Mouse (Mus musculus): Measurements from ENCODE around the gene AY761184. TPM values are rescaled to one million over a fixed set of nuclear protein-coding genes. Genes with fewer than 3 reads are reported as not detected.

The AY761184 gene
- not detected for polyA plus RNA-seq (2014; fragmentation: Illumina TruSeq; extraction: RNeasy Lipid Tissue Mini Kit (QIAGEN cat#74804))

DNA sequence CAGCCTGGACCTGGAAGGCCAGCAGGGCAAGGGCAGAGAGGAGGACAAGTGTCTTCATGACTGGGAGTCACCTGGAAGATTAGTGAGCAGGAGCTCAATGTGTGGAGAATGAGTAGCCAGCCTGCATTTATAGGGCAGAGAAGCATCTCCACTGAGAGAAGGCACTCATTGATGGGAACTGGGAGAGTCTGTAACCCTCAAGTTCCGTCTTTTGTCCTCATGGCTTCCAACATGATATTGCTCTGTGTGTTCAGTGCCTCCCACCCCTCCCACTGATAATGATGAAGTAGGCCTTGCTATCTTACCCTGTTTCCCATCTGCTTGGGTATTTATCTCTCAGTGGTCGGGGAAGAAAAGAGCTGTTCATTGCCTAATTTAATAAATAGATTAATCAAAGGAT lies at the start of gene AY761184:
AY761184 (minus strand) TSS at position 101 of the 400 bp plus-strand sequence.

DNA sequence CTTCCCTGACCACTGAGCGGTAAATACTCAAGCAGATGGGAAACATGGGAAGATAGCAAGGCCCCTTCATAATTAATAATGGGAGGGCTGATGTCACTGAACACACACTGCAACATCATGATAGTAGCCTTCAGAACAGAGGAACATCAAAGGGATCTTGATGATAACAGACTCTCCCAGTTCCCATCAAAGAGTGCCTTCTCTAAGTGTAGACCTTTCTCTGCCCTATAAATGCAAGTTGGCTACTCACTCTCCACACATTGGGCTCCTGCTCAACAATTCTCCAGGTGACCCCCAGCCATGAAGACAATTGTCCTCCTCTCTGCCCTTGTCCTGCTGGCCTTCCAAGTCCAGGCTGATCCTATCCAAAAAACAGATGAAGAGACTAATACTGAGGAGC lies 37.9 kb downstream of the AY761184 start, which contains the start of gene Defa34:
Defa34 (plus strand) TSS at position 301 of the 400 bp plus-strand sequence.

DNA sequence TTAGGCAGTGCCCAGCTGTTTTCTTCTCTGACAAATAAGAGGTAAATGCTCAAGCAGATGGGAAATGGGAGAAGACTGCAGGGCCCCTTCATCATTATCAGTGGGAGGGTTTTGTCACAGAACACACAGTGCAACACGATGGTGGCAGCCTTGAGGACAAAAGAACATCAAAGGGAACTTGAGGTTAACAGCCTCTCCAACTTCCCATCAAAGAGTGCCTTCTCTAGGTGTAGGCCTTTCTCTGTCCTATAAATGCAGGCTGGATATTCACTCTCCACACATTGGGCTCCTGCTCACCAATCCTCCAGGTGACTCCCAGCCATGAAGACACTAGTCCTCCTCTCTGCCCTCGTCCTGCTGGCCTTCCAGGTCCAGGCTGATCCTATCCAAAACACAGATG lies 48.0 kb downstream of the AY761184 start, which contains the start of gene Defa17:
Defa17 (plus strand) TSS at position 301 of the 400 bp plus-strand sequence.

Other genes starting within 250 kb of the AY761184 start
- gene Gm7849, start 247.1 kb downstream of the AY761184 start, polyA plus RNA-seq (2014; fragmentation: Illumina TruSeq; extraction: RNeasy Lipid Tissue Mini Kit (QIAGEN cat#74804)), result not detected
- gene Defa20, start 194.4 kb downstream of the AY761184 start, polyA plus RNA-seq (2014; fragmentation: Illumina TruSeq; extraction: RNeasy Lipid Tissue Mini Kit (QIAGEN cat#74804)), result not detected
- gene Defa32, start 174.6 kb downstream of the AY761184 start, polyA plus RNA-seq (2014; fragmentation: Illumina TruSeq; extraction: RNeasy Lipid Tissue Mini Kit (QIAGEN cat#74804)), result not detected
- not detected for gene Defa37, start 138.3 kb downstream of the AY761184 start, polyA plus RNA-seq (2014; fragmentation: Illumina TruSeq; extraction: RNeasy Lipid Tissue Mini Kit (QIAGEN cat#74804))
- not detected for gene Defa28, start 120.6 kb downstream of the AY761184 start, polyA plus RNA-seq (2014; fragmentation: Illumina TruSeq; extraction: RNeasy Lipid Tissue Mini Kit (QIAGEN cat#74804))
- not detected for gene Gm7861, start 109.1 kb downstream of the AY761184 start, polyA plus RNA-seq (2014; fragmentation: Illumina TruSeq; extraction: RNeasy Lipid Tissue Mini Kit (QIAGEN cat#74804))
- gene Defa26, start 85.5 kb downstream of the AY761184 start, polyA plus RNA-seq (2014; fragmentation: Illumina TruSeq; extraction: RNeasy Lipid Tissue Mini Kit (QIAGEN cat#74804)), result not detected
- not detected for gene Defa17, start 47.9 kb downstream of the AY761184 start, polyA plus RNA-seq (2014; fragmentation: Illumina TruSeq; extraction: RNeasy Lipid Tissue Mini Kit (QIAGEN cat#74804))
- not detected for gene Defa34, start 37.8 kb downstream of the AY761184 start, polyA plus RNA-seq (2014; fragmentation: Illumina TruSeq; extraction: RNeasy Lipid Tissue Mini Kit (QIAGEN cat#74804))
- not detected for gene Defa24, start 30.8 kb upstream of the AY761184 start, polyA plus RNA-seq (2014; fragmentation: Illumina TruSeq; extraction: RNeasy Lipid Tissue Mini Kit (QIAGEN cat#74804))
- not detected for gene Defb50, start 119.9 kb upstream of the AY761184 start, polyA plus RNA-seq (2014; fragmentation: Illumina TruSeq; extraction: RNeasy Lipid Tissue Mini Kit (QIAGEN cat#74804))
- gene Defb2, start 136.3 kb upstream of the AY761184 start, polyA plus RNA-seq (2014; fragmentation: Illumina TruSeq; extraction: RNeasy Lipid Tissue Mini Kit (QIAGEN cat#74804)), result not detected
- gene Defb10, start 155.3 kb upstream of the AY761184 start, polyA plus RNA-seq (2014; fragmentation: Illumina TruSeq; extraction: RNeasy Lipid Tissue Mini Kit (QIAGEN cat#74804)), result not detected
- gene Defb9, start 181.8 kb upstream of the AY761184 start, polyA plus RNA-seq (2014; fragmentation: Illumina TruSeq; extraction: RNeasy Lipid Tissue Mini Kit (QIAGEN cat#74804)), result not detected
- gene Defb11, start 202.8 kb upstream of the AY761184 start, polyA plus RNA-seq (2014; fragmentation: Illumina TruSeq; extraction: RNeasy Lipid Tissue Mini Kit (QIAGEN cat#74804)), result not detected
- not detected for gene Defb15, start 229.1 kb upstream of the AY761184 start, polyA plus RNA-seq (2014; fragmentation: Illumina TruSeq; extraction: RNeasy Lipid Tissue Mini Kit (QIAGEN cat#74804))
- gene Defb35, start 234.7 kb upstream of the AY761184 start, polyA plus RNA-seq (2014; fragmentation: Illumina TruSeq; extraction: RNeasy Lipid Tissue Mini Kit (QIAGEN cat#74804)), result not detected
- gene Defb13, start 243.1 kb upstream of the AY761184 start, polyA plus RNA-seq (2014; fragmentation: Illumina TruSeq; extraction: RNeasy Lipid Tissue Mini Kit (QIAGEN cat#74804)), result not detected